Mouse (Mus musculus): ENCODE measurements around the gene Stk31.

- TF ChIP-seq TAL1 (IDR thresholded peaks at IDR 0.05; ENCODE audit: low read length) (no peak), GATA1 (IDR thresholded peaks at IDR 0.05; ENCODE audit: low read length) (no peak)
These were observed 40.8 kb upstream of the Stk31 start for GRCm38 (mm10) chr6:49354613-49355012.

Measured in erythroblast, embryonic 14.5 days (primary cell).